Mouse (Mus musculus) forebrain, embryonic 12.5 days (tissue): ENCODE measurements at regions not wholly inside any gene's neighbourhood (a gene's known extent, or its start where the extent isn't known, plus 50 kb on each side); places are given as distances from the start of the nearest gene placed in this dataset.
A peak's percentile ranks its signal among the peaks of the same experiment; 100 is the strongest.

Experiments
- ATAC-seq: fragments of 200-750 bp; cut with Nextera tagmentation; 2 replicates; pipeline ENCODE4 v1.8.0; 2017; ENCODE audit warnings: moderate TSS enrichment; ENCODE audit not compliant: low FRiP score
- H3K27ac ChIP-seq: fragments of 300-500 bp; sonication (generic); 2 replicates; pipeline ENCODE4 v1.5.1; 2016; ENCODE audit warnings: mild to moderate bottlenecking
- H3K27me3 ChIP-seq: fragments of 300-500 bp; sonication (generic); 2 replicates; pipeline ENCODE4 v1.6.1; 2016; ENCODE audit warnings: mild to moderate bottlenecking
- H3K36me3 ChIP-seq: fragments of 300-500 bp; sonication (generic); replicated peaks from 2 replicates; pipeline ENCODE4 v1.6.1; 2016; ENCODE audit warnings: mild to moderate bottlenecking
- H3K4me1 ChIP-seq: fragments of 300-500 bp; sonication (generic); 2 replicates; pipeline ENCODE4 v1.6.1; 2016
- H3K4me2 ChIP-seq: fragments of 300-500 bp; sonication (generic); 2 replicates; pipeline ENCODE4 v1.6.1; 2016; ENCODE audit warnings: mild to moderate bottlenecking, moderate library complexity
- H3K4me3 ChIP-seq: fragments of 300-500 bp; sonication (generic); replicated peaks from 2 replicates; pipeline ENCODE4 v1.5.1; 2016; ENCODE audit warnings: mild to moderate bottlenecking
- H3K9ac ChIP-seq: fragments of 300-500 bp; sonication (generic); 2 replicates; pipeline ENCODE4 v1.6.1; 2016; ENCODE audit warnings: mild to moderate bottlenecking
- H3K9me3 ChIP-seq: fragments of 300-500 bp; sonication (generic); 2 replicates; pipeline ENCODE4 v1.6.1; 2016
- WGBS: fragments of 180-500 bp; shearing (Covaris S2); methylation state at CpG from one replicate; pipeline ENCODE4 v1.1.7; 2016; 5-methylcytosine and 5-hydroxymethylcytosine counted together

GRCm38 (mm10) chr8:92772826-92773225 is 54.3 kb upstream of the Mmp2 start:
- Histone ChIP-seq H3K4me3 (no peak overlapping the region), H3K9ac (no peak overlapping the region), H3K9me3 (no peaks in the 10 kb centered on the region), H3K36me3 (no peaks in the 10 kb centered on the region), H3K27ac (no peak overlapping the region), H3K4me2 (0 out of 2 replicates have a peak overlapping the region, but pooled peaks have one; percentile 16), H3K4me1 (peaks cover 9% of the 10 kb centered on the region; the same call in 1 of the 2 replicates), H3K27me3 (peaks cover 38% of the 10 kb centered on the region; the same call in 1 of the 2 replicates)
- 0 out of 2 replicates have a peak, but pooled peaks have one; percentile 20 for ATAC-seq
- 50% methylated on average over 10 of the region's 10 CpGs for WGBS

- no peak overlapping the region for H3K27ac ChIP-seq
- no peaks in the 10 kb centered on the region for H3K9me3 ChIP-seq
- H3K27me3 ChIP-seq = peaks cover 35% of the 10 kb centered on the region; the same call in 1 of the 2 replicates
- H3K9ac ChIP-seq = no peak overlapping the region
- no peak for ATAC-seq
- H3K36me3 ChIP-seq = no peaks in the 10 kb centered on the region
- H3K4me2 ChIP-seq = no peak overlapping the region
- H3K4me1 ChIP-seq = peaks cover 9% of the 10 kb centered on the region; the same call in 1 of the 2 replicates
- no peak overlapping the region for H3K4me3 ChIP-seq
- WGBS = 64% methylated on average over 4 of the region's 4 CpGs
Measured at GRCm38 (mm10) chr8:92775186-92775585, 51.9 kb upstream of the Mmp2 start.

- Histone ChIP-seq H3K4me2 (no peak overlapping the region), H3K36me3 (no peaks in the 10 kb centered on the region), H3K9ac (no peak overlapping the region), H3K4me3 (no peak overlapping the region), H3K4me1 (peaks cover 9% of the 10 kb centered on the region; the same call in 1 of the 2 replicates), H3K27ac (no peak overlapping the region), H3K27me3 (peaks cover 33% of the 10 kb centered on the region; the same call in 1 of the 2 replicates), H3K9me3 (no peaks in the 10 kb centered on the region)
- WGBS = 8% methylated on average over 5 of the region's 5 CpGs
- ATAC-seq = no peak
Measured at GRCm38 (mm10) chr8:92777106-92777505, 50.0 kb upstream of the Mmp2 start.
